Mouse (Mus musculus) spleen, adult 2 months (tissue): Measurements from ENCODE around the gene Eme2.

Source experiments
- CTCF ChIP-seq: fragments of 200-500 bp; IDR thresholded peaks from 2 replicates; pipeline ENCODE4 v1.5.1; 2011; ENCODE audit warnings: mild to moderate bottlenecking, inconsistent platforms; ENCODE audit not compliant: insufficient read depth, insufficient read length, insufficient replicate concordance; ENCODE audit errors: extremely low read depth
- POLR2A ChIP-seq: fragments of 200-500 bp; IDR thresholded peaks from 2 replicates; pipeline ENCODE4 v1.6.1; 2011; ENCODE audit warnings: low read depth, low read length, inconsistent platforms

DNA sequence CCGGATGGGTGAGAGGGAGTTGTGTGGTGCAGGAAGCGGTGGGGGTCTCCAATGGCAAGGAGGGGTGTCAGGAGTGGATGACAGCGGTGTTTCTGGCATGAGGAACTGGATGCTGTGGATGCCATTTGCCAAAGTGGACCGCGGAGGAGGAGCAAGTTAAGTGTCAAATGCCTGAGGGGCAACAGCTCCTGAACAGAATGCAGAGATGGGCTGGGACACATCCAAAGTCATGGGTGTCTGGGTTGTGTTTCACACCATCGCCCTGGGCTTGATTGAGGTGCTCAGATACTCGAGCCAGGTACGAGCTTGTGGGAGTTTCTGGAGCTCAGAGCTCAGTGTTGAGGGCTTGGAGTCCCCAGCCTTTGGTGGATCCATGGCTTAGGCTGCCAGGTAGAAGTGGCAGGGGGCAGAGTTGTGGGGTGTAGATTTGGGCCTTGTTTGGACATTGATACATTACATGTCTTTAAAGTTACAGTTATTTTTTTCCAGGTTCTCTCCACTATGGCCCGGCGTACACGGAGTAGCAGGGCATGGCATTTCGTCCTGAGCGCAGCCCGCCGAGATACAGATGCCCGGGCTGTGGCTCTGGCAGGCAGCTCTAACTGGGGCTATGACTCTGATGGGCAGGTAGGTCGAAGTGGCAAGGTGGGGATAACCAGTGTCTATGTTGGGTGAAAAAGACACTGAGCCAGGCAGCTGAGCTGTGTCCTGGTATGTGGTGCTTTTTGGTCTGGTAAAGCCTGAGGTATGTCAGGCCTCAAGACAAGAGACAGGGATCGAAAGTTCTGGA, 7.4 kb downstream of the Eme2 start:
- TF ChIP-seq POLR2A (no peak), CTCF (no peak)
